Mouse (Mus musculus): ENCODE data around the gene Col20a1. TPM values are rescaled to one million over a fixed set of nuclear protein-coding genes. Genes with fewer than 3 reads are reported as not detected.

Gene Col20a1
- polyA plus RNA-seq (2015; fragmentation: Nextera tagmentation; extraction: Ambion mirVana) = 0.27 and 0.61 TPM in 2 replicates

DNA sequence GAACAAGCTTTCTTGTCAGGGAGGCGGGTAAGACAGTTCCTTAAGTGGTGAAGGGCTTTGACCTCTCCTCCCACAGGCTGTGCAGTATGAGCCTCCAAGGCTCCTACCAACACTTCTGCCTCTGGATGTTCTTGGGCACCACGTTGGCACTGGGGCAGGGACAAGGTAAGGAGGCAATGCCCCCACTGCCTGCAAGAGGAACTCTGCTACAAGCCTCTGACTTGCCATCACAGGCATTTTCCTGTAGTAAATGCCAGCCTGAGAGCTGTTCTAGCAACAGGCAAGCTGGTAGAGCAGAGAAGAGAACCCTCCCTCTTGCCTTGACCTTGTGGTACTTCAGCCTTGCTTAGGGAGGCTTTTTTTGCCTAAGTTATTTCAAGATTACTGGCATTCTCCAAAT is at the start of gene Col20a1:
Gene Col20a1 (plus strand): TSS at position 87 of the 400 bp plus-strand sequence.
- no peak for ATAC-seq
- no peak within 1 kb of the TSS for H3K4me3 ChIP-seq (ENCODE audit: low read length)
- H3K4me2 ChIP-seq (ENCODE audit: low read depth, low read length) = no peak within 1 kb of the TSS
- WGBS = 59% methylated on average over 2 of the region's 2 CpGs
- no peaks in the 10 kb centered on the region for H3K4me1 ChIP-seq (ENCODE audit: control insufficient read depth, insufficient read depth, low read length)
- no peaks in the 10 kb centered on the region for H3K27me3 ChIP-seq (replicated peaks; ENCODE audit: control insufficient read depth, insufficient read depth, low read length)
- H3K9ac ChIP-seq (ENCODE audit: low read depth, low read length) = no peak within 1 kb of the TSS
- H3K27ac ChIP-seq (ENCODE audit: low read length) = no peak within 1 kb of the TSS
- H3K36me3 ChIP-seq (ENCODE audit: control insufficient read depth, insufficient read depth, low read length) = 0 out of 2 replicates have a peak, but pooled peaks cover 4% of the 10 kb centered on the region
- no peaks in the 10 kb centered on the region for H3K9me3 ChIP-seq (ENCODE audit: control insufficient read depth, low read length)

DNA sequence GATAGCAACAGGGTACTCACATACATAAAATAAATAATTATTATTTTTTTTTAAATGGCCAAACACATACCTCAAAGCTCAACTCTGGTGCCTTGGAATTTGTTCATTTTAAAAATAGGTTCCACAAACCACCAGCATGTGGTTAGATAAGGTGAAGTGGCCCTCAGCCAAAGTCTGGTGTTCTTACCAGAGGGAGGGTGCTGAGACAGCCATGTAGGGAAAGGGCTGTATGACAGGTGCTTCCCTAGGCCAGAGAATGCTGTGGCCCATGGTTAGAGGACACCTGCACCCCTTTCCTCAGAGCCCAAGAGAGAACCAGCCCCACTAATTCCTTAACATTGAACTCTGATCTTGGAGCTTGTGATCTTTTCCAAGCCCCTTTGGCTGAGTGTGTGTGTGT is 46.1 kb upstream of the Col20a1 start:
- no peaks in the 10 kb centered on the region for H3K4me1 ChIP-seq (ENCODE audit: control insufficient read depth, insufficient read depth, low read length)
- no peaks in the 10 kb centered on the region for H3K9me3 ChIP-seq (ENCODE audit: control insufficient read depth, low read length)
- no peak overlapping the region for H3K4me2 ChIP-seq (ENCODE audit: low read depth, low read length)
- ATAC-seq = no peak
- H3K4me3 ChIP-seq (ENCODE audit: low read length) = no peak overlapping the region
- no peak overlapping the region for H3K27ac ChIP-seq (ENCODE audit: low read length)
- no peak overlapping the region for H3K9ac ChIP-seq (ENCODE audit: low read depth, low read length)
- no peaks in the 10 kb centered on the region for H3K27me3 ChIP-seq (replicated peaks; ENCODE audit: control insufficient read depth, insufficient read depth, low read length)
- H3K36me3 ChIP-seq (ENCODE audit: control insufficient read depth, insufficient read depth, low read length) = no peaks in the 10 kb centered on the region

GRCm38 (mm10) chr2:180941869-180942268 is 44.5 kb upstream of the Col20a1 start:
- H3K9ac ChIP-seq (ENCODE audit: low read depth, low read length) = no peak overlapping the region
- H3K36me3 ChIP-seq (ENCODE audit: control insufficient read depth, insufficient read depth, low read length) = no peaks in the 10 kb centered on the region
- no peak overlapping the region for H3K27ac ChIP-seq (ENCODE audit: low read length)
- no peak for ATAC-seq
- no peaks in the 10 kb centered on the region for H3K27me3 ChIP-seq (replicated peaks; ENCODE audit: control insufficient read depth, insufficient read depth, low read length)
- no peak overlapping the region for H3K4me2 ChIP-seq (ENCODE audit: low read depth, low read length)
- H3K9me3 ChIP-seq (ENCODE audit: control insufficient read depth, low read length) = no peaks in the 10 kb centered on the region
- no peak overlapping the region for H3K4me3 ChIP-seq (ENCODE audit: low read length)
- H3K4me1 ChIP-seq (ENCODE audit: control insufficient read depth, insufficient read depth, low read length) = no peaks in the 10 kb centered on the region

DNA sequence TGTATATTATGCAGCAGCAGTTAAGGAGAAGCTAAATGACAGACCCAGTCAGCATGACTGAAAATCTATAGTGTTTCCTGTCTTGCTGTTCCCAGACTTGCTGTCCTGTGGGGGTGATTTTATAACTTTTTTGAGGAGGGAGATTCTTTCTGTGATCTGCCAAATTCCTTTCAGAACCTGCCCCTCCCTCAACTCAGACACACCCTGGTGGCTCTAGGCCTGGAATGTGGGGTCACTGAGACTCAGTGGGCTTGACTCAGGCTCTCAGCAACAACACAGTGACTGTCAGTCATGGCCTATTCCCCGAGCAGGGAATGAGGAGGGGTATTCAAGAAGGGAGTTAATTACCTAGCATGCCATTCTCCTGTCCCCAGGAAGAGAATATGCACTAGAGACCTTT is 36.4 kb upstream of the Col20a1 start:
- H3K4me2 ChIP-seq (ENCODE audit: low read depth, low read length) = no peak overlapping the region
- H3K4me1 ChIP-seq (ENCODE audit: control insufficient read depth, insufficient read depth, low read length) = peaks cover 5% of the 10 kb centered on the region; the same call in 1 of the 2 replicates
- WGBS = 11% methylated on average over 1 of the region's 1 CpGs
- H3K9ac ChIP-seq (ENCODE audit: low read depth, low read length) = no peak overlapping the region
- H3K27ac ChIP-seq (ENCODE audit: low read length) = no peak overlapping the region
- H3K27me3 ChIP-seq (replicated peaks; ENCODE audit: control insufficient read depth, insufficient read depth, low read length) = no peaks in the 10 kb centered on the region
- no peaks in the 10 kb centered on the region for H3K9me3 ChIP-seq (ENCODE audit: control insufficient read depth, low read length)
- no peak overlapping the region for H3K4me3 ChIP-seq (ENCODE audit: low read length)
- ATAC-seq = no peak
- H3K36me3 ChIP-seq (ENCODE audit: control insufficient read depth, insufficient read depth, low read length) = no peaks in the 10 kb centered on the region

DNA sequence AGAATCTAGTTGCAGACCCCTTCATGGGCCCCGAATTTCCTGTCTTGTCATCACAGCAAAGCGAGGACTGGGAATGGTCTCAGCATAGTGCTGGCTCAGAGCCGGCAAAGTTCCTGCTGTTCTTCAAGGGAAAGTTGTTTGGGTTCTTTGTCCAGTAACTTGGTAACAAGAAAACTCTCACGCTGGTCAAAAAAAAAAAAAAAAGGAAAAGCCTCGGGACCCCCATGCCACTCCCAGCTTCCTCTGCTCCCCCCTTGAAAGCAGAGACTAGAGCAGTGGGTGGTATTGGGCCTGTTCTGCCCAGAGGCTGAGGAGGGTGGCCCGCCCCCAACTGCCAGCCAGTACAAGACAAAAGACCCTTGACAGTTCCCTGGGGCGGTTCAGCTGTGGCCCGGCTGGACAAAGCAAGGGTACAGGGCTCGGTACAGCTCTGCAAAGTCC is 33.6 kb upstream of the Col20a1 start:
- Histone ChIP-seq H3K9ac (ENCODE audit: low read depth, low read length) (peak overlapping the region; percentile 38; the same call in 1 of the 2 replicates), H3K4me1 (ENCODE audit: control insufficient read depth, insufficient read depth, low read length) (peaks cover 8% of the 10 kb centered on the region; the same call in 1 of the 2 replicates), H3K4me3 (ENCODE audit: low read length) (peak overlapping the region; percentile 64), H3K9me3 (ENCODE audit: control insufficient read depth, low read length) (no peaks in the 10 kb centered on the region), H3K4me2 (ENCODE audit: low read depth, low read length) (peak overlapping the region; percentile 78), H3K36me3 (ENCODE audit: control insufficient read depth, insufficient read depth, low read length) (no peaks in the 10 kb centered on the region), H3K27ac (ENCODE audit: low read length) (peak overlapping the region; percentile 16; the same call in 1 of the 2 replicates), H3K27me3 (replicated peaks; ENCODE audit: control insufficient read depth, insufficient read depth, low read length) (no peaks in the 10 kb centered on the region)
- WGBS = 30% methylated on average over 9 of the region's 9 CpGs
- ATAC-seq = no peak

- Histone ChIP-seq H3K9me3 (ENCODE audit: control insufficient read depth, low read length) (no peaks in the 10 kb centered on the region), H3K4me3 (ENCODE audit: low read length) (peak overlapping the region; percentile 64), H3K4me1 (ENCODE audit: control insufficient read depth, insufficient read depth, low read length) (peaks cover 8% of the 10 kb centered on the region; the same call in 1 of the 2 replicates), H3K36me3 (ENCODE audit: control insufficient read depth, insufficient read depth, low read length) (no peaks in the 10 kb centered on the region), H3K9ac (ENCODE audit: low read depth, low read length) (peak overlapping the region; percentile 67), H3K27me3 (replicated peaks; ENCODE audit: control insufficient read depth, insufficient read depth, low read length) (no peaks in the 10 kb centered on the region), H3K27ac (ENCODE audit: low read length) (peak overlapping the region; percentile 68; the same call in 1 of the 2 replicates), H3K4me2 (ENCODE audit: low read depth, low read length) (peak overlapping the region; percentile 78)
- 33% methylated on average over 2 of the region's 2 CpGs for WGBS
- ATAC-seq = no peak
Measured at GRCm38 (mm10) chr2:180953638-180954037, 32.7 kb upstream of the Col20a1 start.

DNA sequence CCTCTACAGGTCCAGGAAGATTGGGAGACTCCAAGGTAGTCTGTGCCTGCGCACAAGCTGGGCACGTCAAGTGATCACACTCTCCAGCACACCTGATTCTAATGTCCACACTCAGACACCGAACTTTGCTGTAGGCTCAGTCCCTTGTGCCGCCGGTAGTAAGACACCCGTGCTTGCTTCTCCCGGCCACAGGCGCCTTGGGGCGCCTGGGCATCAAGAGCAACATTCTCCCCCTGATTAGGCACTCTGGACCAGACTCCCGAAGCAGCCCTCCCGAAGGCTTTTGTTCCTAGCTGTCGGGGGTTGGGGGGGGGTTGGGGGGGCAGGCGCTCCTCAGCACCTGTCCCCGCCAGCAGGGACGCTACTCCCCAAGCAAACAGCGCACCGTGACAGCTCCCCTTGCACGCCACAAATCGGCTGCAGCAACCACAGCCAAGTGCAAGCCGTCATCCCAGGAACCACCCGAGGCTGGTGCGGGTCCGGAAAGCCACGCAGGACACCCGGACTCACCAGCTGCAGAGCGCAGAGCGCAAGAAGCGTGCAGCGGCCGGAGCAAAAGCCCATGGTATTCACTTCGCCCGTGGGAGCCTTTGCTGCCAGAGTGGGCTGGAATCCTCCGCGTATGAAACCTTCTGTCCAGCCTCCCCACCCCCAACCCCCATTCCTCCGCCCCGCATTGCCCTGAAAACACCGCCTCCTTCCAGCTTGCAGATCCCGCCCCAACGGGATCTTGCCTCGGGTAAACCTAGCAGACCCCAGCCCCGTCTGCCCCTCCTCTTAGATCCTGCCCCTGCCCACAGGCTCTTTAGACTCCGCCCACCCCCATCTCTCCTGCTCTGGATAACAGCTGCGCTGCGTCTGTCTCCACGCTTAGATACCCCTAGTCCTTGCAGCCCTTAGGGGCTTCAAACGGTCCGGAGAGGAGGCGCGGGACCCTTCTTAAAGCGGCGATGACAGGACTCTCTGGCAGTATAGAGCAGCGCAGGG is 32.0 kb upstream of the Col20a1 start, which contains the start of gene Nkain4:
Gene Nkain4 (minus strand): TSS at position 639 of the 987 bp plus-strand sequence.
- Histone ChIP-seq H3K27me3 (replicated peaks; ENCODE audit: control insufficient read depth, insufficient read depth, low read length) (no peaks in the 10 kb centered on the region), H3K4me2 (ENCODE audit: low read depth, low read length) (peak within 1 kb of the TSS; percentile 78), H3K4me3 (ENCODE audit: low read length) (peak within 1 kb of the TSS; percentile 64), H3K4me1 (ENCODE audit: control insufficient read depth, insufficient read depth, low read length) (peaks cover 8% of the 10 kb centered on the region; the same call in 1 of the 2 replicates), H3K36me3 (ENCODE audit: control insufficient read depth, insufficient read depth, low read length) (no peaks in the 10 kb centered on the region), H3K9ac (ENCODE audit: low read depth, low read length) (peak within 1 kb of the TSS; percentile 67), H3K27ac (ENCODE audit: low read length) (peak within 1 kb of the TSS; percentile 68), H3K9me3 (ENCODE audit: control insufficient read depth, low read length) (no peaks in the 10 kb centered on the region)
- under 1% methylated on average over 52 of the region's 52 CpGs for WGBS
- ATAC-seq = peak; percentile 83

DNA sequence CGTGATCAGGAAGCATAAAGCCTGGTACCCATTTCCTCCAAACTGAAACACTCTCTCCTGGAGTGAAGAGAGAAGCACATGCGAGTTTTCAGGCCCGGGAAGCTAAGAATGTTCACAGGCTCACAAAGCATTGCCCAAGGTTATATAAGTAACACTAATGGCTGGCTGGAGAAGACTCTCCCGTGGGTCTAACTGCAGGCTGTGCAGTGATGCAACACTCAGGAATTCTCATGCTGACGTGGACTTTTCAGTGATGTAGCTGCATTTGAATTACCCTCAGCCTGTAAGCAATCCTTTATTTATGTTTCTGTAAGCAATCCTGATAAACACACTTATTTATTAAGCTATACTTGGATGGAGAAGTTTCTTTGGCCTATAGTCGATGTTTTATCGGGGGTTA is 26.7 kb upstream of the Col20a1 start:
- ATAC-seq = no peak
- Histone ChIP-seq H3K27me3 (replicated peaks; ENCODE audit: control insufficient read depth, insufficient read depth, low read length) (no peaks in the 10 kb centered on the region), H3K36me3 (ENCODE audit: control insufficient read depth, insufficient read depth, low read length) (no peaks in the 10 kb centered on the region), H3K4me2 (ENCODE audit: low read depth, low read length) (no peak overlapping the region), H3K9me3 (ENCODE audit: control insufficient read depth, low read length) (no peaks in the 10 kb centered on the region), H3K27ac (ENCODE audit: low read length) (no peak overlapping the region), H3K9ac (ENCODE audit: low read depth, low read length) (no peak overlapping the region), H3K4me3 (ENCODE audit: low read length) (no peak overlapping the region), H3K4me1 (ENCODE audit: control insufficient read depth, insufficient read depth, low read length) (peaks cover 23% of the 10 kb centered on the region)
- 58% methylated on average over 7 of the region's 7 CpGs for WGBS

- no peaks in the 10 kb centered on the region for H3K27me3 ChIP-seq (replicated peaks; ENCODE audit: control insufficient read depth, insufficient read depth, low read length)
- WGBS = 65% methylated on average over 3 of the region's 3 CpGs
- H3K27ac ChIP-seq (ENCODE audit: low read length) = no peak overlapping the region
- no peak overlapping the region for H3K9ac ChIP-seq (ENCODE audit: low read depth, low read length)
- no peak overlapping the region for H3K4me3 ChIP-seq (ENCODE audit: low read length)
- no peak for ATAC-seq
- no peaks in the 10 kb centered on the region for H3K36me3 ChIP-seq (ENCODE audit: control insufficient read depth, insufficient read depth, low read length)
- H3K4me1 ChIP-seq (ENCODE audit: control insufficient read depth, insufficient read depth, low read length) = peaks cover 18% of the 10 kb centered on the region
- no peaks in the 10 kb centered on the region for H3K9me3 ChIP-seq (ENCODE audit: control insufficient read depth, low read length)
- no peak overlapping the region for H3K4me2 ChIP-seq (ENCODE audit: low read depth, low read length)
Measured at GRCm38 (mm10) chr2:180960187-180960586, 26.1 kb upstream of the Col20a1 start.
